Mouse (Mus musculus) kidney, postnatal 10 days (tissue): ENCODE results near the gene Cdk5r1.
A peak's percentile ranks its signal among the peaks of the same experiment; 100 is the strongest.

Source experiments
- DNase-seq: peaks from one replicate; pipeline ENCODE4 v3.0.0; 2021; ENCODE audit warnings: mixed read lengths

Cdk5r1 gene

GRCm38 (mm10) chr11:80481409-80482050 lies 4.7 kb downstream of the Cdk5r1 start:
- no peak for DNase-seq

DNA sequence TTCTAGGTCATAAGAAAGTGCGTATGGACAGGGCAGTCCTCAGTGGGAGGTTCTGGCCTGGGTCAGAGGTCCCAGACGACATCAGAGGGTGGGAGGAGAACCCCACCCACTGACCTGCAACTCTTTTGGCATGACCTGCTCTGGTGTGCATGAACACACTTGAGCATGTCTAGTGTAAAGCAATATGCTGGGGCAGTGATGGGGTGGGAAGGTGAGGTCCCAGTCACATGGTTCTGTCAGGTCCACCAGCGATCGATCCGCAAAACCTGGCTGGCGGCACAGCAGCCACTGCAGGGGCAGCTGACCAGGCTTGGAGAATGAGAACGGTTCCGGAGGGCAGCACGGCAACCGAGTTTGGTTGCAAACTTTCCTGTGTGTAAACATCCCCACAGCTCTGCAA lies 5.5 kb downstream of the Cdk5r1 start:
- no peak for DNase-seq

GRCm38 (mm10) chr11:80482921-80483320 lies 6.1 kb downstream of the Cdk5r1 start:
- no peak for DNase-seq

- DNase-seq = no peak
These were observed 6.8 kb downstream of the Cdk5r1 start for GRCm38 (mm10) chr11:80483536-80484067.

DNA sequence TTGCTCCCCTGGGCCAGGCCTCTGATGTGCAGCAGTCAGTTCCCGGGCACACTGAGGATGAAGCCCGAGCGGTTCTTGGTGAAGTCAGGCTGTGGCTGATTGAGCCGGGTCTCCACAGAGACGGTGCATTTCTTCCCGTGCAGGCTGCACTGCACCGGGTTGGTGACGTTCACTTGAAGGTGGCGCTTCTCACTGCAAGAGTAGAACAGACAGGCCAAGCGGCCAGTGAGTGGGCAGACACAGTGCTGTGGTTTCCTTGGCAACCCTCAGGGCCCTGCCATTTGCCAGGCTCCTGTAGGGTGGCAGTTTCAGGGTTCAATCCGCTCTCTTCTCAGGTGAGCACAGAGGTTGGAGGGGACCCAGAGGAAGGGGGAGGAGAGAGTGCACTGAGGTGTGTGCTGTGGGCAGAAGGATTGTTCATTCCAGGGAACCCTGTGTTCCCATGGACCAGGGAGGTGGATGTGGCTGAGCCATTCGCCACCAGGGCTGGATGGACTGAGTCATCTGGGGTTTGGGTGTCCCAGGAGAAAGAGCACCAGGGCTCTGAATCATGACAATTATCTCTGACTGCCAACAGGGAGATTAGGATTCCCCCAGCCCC lies 7.5 kb downstream of the Cdk5r1 start:
- DNase-seq = no peak

DNA sequence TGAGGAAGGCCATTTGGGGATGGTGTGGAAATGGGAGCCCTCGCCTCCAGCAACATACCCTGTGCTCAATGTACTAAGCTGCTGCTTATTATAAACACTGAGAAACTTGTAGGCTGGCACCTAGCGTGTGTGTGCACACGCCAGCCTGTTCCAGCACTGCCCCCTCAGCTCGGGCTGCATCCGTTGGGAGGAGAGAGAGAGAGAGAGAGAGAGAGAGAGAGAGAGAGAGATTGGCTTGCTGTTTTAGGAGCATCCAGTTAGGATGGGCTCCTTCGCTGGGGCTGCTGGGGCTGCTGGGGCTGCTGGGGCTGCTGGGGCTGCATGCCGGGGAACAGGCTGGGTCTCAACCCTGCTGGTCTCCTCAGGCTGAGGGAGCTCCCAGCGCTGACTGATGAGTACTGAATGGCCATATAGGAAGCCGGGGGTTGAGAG lies 8.3 kb downstream of the Cdk5r1 start:
- DNase-seq = no peak

DNA sequence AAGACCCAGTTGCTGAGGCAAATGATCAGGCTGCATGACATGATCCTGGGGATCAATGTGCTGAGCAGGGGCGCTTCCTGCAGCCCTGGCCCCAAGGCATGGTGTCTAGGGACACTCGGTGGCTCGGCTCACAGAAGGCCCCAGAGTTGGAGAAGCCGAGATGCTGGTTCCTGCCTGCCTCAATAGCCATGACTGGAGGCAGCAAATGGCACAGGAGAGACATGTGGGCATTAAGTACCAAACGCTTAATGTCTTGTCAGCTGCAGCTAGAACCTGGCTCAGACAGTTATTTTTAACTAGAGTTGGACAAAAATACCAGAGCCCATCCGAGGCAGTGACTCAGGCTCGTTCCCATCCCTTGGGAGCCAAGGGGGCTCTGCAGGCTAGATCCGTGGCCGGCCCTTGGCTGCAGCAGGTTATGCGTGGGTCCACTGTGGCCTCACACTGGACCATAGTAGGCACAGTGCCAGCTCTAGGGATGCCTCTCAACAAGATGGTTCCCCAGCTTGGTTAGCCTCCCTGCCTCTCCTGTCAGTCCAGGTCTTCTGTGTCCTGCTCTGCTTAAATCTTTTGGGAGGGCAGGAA lies 8.9 kb downstream of the Cdk5r1 start:
- DNase-seq = no peak

DNA sequence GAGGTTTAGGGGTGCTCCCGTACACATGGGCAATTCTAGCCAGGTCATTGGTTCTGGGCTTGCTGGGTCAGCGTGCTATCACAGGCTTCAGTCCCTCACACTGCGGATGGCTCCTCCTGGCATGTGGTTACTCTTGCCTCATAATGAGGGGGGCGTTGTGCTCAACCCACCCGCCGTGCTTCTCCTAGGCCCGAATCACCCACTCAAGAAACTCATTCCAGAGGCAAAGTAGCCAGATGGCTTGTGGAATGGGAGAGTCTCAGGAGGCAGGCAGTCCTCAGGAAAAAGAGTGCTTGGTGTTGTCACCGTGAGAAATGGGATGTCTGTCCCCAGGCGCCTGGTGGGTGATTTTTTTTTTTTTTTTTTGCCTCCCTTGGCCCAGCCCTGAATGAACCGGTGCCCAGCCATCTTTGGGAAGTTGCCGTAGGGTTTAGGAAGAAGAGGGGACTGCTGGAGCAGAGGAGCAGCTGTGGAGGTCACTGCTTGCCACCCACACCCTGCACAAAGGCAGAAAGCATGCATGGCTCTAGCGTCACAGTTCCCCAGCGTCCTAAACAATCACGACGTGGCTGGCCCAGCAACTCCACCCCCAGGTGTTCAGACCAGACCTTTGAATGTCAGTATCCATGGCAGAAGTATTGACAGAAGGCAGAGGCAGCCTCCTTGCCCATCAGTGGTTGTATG lies 11.2 kb downstream of the Cdk5r1 start:
- DNase-seq = no peak

GRCm38 (mm10) chr11:80489172-80489881 lies 12.5 kb downstream of the Cdk5r1 start:
- peak; percentile 46 for DNase-seq

DNA sequence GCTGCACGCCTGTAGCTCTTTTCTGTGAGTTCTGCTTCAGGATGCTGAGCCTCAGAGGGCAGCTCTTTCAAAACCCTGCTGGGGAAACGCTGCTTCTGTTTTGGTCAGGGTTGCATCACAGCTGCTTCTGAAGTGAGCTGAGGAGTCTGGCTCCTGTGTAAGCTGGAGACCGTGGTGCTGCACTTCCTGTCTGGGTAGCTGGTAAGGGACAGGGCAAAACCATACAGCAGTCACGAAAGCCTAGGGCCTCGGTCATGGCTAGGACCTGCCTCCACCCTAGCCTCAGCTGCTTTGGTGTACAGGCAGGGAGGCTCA lies 13.0 kb downstream of the Cdk5r1 start:
- no peak for DNase-seq

DNA sequence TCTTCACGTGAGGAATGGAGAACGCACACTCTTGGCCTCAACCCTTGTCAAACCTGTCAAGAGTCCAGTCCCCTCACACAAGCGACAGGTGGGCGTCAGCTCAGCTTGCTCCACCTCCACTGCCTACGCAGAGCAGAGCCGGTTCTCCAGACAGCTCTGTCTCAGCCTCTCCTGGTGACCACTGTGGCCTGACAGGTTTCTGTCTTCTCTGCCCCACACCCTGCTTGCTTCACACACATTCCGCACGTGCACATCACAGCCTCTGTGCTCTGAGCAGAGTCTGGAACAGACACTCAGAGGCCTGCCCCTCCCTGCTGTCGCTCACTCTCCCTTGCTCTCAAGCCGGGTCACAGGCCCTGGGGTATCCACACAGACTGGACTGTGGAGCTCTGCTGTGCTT lies 14.0 kb downstream of the Cdk5r1 start:
- DNase-seq = no peak

GRCm38 (mm10) chr11:80493186-80493585 lies 16.4 kb downstream of the Cdk5r1 start:
- DNase-seq = no peak

GRCm38 (mm10) chr11:80494852-80495251 lies 18.0 kb downstream of the Cdk5r1 start:
- no peak for DNase-seq

DNA sequence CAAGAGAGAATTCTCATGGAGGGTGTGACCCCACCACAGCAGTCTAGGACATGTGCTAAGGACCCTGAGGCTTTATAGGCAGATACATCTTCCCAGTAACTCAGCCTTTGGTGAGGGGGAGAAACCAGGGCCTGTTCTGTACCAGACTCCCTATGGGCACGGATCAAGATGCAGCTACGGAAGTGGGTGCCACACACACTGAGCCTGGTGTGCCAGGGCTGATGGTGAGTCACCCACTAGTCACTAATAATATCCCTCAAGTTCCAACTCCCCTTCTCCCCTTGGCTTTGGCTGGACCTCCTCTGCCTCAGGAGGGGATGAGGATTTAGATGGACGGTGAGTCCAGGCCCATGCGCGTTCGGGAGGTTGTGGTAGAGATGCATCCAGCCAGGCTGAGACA lies 19.1 kb downstream of the Cdk5r1 start:
- DNase-seq = no peak

GRCm38 (mm10) chr11:80496640-80497039 lies 19.8 kb downstream of the Cdk5r1 start:
- DNase-seq = no peak

DNA sequence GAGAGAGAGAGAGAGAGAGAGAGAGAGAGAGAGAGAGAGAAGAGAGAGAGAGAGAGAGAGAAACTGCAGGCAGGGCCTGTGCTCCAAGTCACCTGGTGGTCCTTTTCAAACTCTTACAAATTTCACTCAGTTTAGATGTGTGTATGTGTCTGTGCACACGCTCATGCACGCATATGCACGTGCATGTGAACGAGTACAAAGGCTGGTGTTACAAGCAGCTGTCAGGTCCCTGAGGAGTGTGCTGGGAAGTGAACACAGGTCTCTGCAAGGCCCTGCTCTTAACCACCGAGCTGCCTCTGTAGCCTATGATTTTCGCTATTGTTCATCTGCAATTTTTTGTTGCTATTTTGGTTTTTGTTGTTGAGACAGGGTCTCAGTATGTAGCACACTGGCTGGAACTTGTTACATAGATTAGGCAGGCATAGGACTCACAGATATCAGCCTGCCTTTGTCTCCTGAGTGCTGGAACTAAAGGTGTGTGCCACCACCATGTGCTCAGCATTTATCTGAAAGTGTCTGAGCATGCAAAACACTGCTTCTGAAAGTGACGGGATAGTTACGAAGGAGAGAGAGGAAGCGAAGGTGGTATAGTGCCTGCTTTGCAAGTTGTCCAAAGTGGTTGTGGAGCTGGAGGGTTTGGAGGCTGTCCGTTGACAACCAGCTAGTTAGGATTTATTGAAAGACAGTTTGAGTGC lies 20.5 kb downstream of the Cdk5r1 start:
- no peak for DNase-seq

- DNase-seq = no peak
These were observed 21.7 kb downstream of the Cdk5r1 start for GRCm38 (mm10) chr11:80498328-80499070.

DNA sequence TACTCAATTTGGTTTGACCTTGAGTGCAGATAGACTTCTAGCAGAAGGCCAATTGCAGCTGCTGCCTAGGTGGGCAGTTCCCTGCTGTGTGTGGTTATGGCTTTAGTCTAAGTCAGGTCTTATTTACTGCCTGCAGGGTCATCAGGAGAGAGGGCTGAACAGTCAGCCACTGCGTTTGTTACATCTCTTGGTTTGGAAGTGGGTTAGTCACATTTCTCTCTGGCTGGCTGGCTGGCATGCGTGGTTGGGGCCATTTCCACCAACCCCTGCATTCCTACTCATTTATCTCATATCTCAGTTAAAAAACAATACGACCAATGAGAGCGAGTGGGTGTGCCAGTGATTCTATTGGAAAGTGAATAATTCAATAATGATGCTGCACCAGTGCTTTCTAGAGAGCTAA lies 22.7 kb downstream of the Cdk5r1 start:
- DNase-seq = no peak

GRCm38 (mm10) chr11:80503281-80503680 lies 26.5 kb downstream of the Cdk5r1 start:
- DNase-seq = no peak

DNA sequence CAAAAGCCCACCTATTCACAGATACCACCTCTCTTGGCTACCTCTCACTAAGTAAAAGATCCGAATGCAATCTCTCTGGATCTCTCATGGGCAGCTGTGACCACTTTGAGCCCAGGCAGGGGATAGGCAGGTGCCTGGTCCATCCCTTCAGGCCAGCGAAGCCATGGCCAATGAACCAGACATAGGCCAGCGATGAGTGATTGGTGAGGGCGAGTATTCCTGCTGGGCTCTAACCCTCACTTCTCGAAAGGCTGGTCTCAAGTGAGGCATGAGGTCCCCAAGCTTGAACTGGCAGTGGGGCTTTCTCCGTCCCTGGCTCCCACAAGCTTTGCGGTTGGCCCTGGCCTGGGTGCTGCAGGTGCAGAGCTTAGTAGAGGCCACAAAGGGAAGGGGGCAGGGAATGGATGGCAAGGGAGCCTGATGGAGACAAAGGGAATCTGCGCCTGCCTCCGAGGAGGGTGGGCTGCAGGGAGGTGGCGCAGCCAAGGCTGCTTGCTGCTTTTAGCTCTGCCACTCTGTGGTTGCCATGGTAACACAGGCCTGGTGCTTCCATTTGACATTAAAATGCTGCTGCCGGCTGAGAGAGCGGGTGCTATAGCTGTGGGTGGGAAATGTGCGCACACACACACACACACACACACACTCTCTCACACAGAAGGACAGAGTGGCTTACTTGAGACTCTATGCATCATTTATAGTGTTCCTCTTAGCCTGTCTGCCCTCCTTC lies 27.1 kb downstream of the Cdk5r1 start:
- DNase-seq = no peak
